Mouse (Mus musculus): ENCODE data around the gene Tmem121b. TPM values are rescaled to one million over a fixed set of nuclear protein-coding genes. Genes with fewer than 3 reads are reported as not detected.

The Tmem121b gene
- polyA plus RNA-seq, 1 experiment from 2014 or later = 0.07 TPM

DNA sequence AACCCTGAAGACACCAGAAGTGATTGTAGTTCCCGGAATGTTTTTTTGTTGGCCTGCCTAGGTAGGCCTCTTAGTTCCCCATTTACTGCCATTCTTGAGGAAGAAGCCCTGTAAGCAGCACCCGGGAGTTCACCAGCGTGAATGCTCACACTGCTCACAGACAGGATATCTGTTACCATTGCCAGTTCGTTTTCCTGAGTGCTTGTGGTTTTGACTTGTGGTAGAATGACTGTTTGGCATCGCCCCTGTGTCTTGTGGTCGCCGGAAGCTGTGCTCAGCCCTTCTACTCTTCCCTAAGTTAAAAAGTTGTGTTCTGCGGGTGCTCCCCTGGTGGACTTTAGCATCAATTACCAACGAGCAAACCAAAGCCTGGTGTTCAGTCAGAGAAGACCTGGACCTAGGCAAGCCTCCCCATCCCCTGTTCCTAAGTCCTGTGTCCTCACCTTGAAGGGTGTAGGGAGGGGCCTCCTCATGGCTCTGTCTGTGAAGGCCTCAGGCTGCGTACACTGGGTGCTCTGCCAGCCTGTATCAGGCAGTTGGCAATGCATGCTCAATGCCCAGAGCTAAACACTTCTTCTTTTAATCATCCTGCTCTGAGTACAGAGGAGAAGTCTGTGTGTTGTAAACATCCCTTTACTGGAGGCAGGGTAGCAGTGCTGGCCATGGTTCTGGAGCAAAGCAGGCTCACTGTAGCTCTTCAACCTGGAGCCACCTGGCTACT lies 26.8 kb downstream of the Tmem121b start:
- 38% methylated on average over 10 of the region's 10 CpGs for WGBS
- Histone ChIP-seq H3K9me3 (ENCODE audit: control insufficient read depth, low read length) (no peaks in the 10 kb centered on the region), H3K27me3 (replicated peaks; ENCODE audit: control insufficient read depth, insufficient read depth, low read length) (peaks cover 9% of the 10 kb centered on the region), H3K9ac (ENCODE audit: low read depth, low read length) (no peak overlapping the region), H3K27ac (ENCODE audit: low read depth, low read length) (peak overlapping the region; percentile 60; the same call in 1 of the 2 replicates), H3K36me3 (ENCODE audit: control insufficient read depth, insufficient read depth, low read length) (no peaks in the 10 kb centered on the region), H3K4me1 (replicated peaks; ENCODE audit: control insufficient read depth, insufficient read depth, low read length) (peaks cover 37% of the 10 kb centered on the region), H3K4me3 (ENCODE audit: low read depth, low read length) (no peak overlapping the region), H3K4me2 (peak overlapping the region; percentile 45)
- ATAC-seq (replicated peaks; ENCODE audit: low FRiP score) (no peak), DNase-seq (ENCODE audit: low spot score) (no peak)

DNA sequence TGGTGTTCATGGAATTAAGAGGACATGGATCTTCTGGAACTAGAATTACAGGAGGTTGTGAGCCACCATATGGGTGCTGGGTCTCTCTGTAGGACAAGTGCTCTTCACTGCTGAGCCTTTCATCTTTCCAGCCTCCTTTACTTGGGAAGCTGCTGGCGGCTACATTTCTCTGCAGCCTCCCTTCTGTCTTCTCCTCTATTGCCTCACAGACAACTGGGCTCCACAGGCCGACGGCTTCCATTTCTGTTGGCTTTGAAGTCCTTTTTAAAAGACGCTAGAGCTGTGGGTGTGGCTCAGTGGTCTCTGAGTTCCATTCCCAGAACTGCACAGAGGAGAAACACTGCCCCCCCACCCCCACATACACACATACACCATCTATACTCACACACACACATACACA lies 28.2 kb downstream of the Tmem121b start:
- no peak for DNase-seq (ENCODE audit: low spot score)
- H3K4me1 ChIP-seq (replicated peaks; ENCODE audit: control insufficient read depth, insufficient read depth, low read length) = peaks cover 32% of the 10 kb centered on the region
- no peaks in the 10 kb centered on the region for H3K36me3 ChIP-seq (ENCODE audit: control insufficient read depth, insufficient read depth, low read length)
- H3K9me3 ChIP-seq (ENCODE audit: control insufficient read depth, low read length) = no peaks in the 10 kb centered on the region
- H3K27ac ChIP-seq (ENCODE audit: low read depth, low read length) = peak overlapping the region; percentile 48; the same call in 1 of the 2 replicates
- no peak for ATAC-seq (replicated peaks; ENCODE audit: low FRiP score)
- H3K4me3 ChIP-seq (ENCODE audit: low read depth, low read length) = 0 out of 2 replicates have a peak overlapping the region, but pooled peaks have one; percentile 5
- peaks cover 14% of the 10 kb centered on the region for H3K27me3 ChIP-seq (replicated peaks; ENCODE audit: control insufficient read depth, insufficient read depth, low read length)
- no peak overlapping the region for H3K9ac ChIP-seq (ENCODE audit: low read depth, low read length)
- peak overlapping the region; percentile 42 for H3K4me2 ChIP-seq
- 30% methylated on average over 4 of the region's 4 CpGs for WGBS

DNA sequence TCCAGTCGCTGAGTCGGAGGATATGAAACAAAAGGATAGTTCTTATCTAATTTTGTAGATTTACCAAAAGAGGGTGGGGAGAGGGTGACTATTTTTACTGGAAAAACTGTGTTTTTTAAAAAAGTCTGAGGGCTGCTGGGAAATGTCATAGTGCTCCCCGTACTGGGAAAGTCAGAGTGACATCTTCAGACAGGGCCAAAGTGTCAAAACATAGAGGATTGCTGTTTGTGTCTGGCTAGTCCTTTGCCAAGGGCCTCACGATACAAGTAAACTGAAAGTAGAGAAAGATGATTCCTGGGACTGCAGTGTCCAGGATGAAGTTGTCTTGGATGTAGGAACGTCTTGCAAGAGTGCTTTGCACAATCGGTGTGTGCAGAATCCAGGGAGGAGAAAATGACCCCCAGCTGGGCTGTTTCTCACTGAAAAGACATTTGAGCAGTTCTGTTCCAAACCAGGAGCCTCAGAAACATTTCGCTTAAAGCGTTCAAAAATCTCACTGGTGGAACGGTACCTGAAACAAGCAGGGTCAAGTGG lies 29.1 kb downstream of the Tmem121b start:
- WGBS = 48% methylated on average over 9 of the region's 9 CpGs
- Histone ChIP-seq H3K27ac (ENCODE audit: low read depth, low read length) (0 out of 2 replicates have a peak overlapping the region, but pooled peaks have one; percentile 45), H3K9ac (ENCODE audit: low read depth, low read length) (peak overlapping the region; percentile 82), H3K27me3 (replicated peaks; ENCODE audit: control insufficient read depth, insufficient read depth, low read length) (peaks cover 14% of the 10 kb centered on the region), H3K4me1 (replicated peaks; ENCODE audit: control insufficient read depth, insufficient read depth, low read length) (peaks cover 25% of the 10 kb centered on the region), H3K36me3 (ENCODE audit: control insufficient read depth, insufficient read depth, low read length) (no peaks in the 10 kb centered on the region), H3K4me3 (ENCODE audit: low read depth, low read length) (peak overlapping the region; percentile 81), H3K4me2 (peak overlapping the region; percentile 97), H3K9me3 (ENCODE audit: control insufficient read depth, low read length) (no peaks in the 10 kb centered on the region)
- DNase-seq (ENCODE audit: low spot score) = no peak
- ATAC-seq (replicated peaks; ENCODE audit: low FRiP score) = no peak

DNA sequence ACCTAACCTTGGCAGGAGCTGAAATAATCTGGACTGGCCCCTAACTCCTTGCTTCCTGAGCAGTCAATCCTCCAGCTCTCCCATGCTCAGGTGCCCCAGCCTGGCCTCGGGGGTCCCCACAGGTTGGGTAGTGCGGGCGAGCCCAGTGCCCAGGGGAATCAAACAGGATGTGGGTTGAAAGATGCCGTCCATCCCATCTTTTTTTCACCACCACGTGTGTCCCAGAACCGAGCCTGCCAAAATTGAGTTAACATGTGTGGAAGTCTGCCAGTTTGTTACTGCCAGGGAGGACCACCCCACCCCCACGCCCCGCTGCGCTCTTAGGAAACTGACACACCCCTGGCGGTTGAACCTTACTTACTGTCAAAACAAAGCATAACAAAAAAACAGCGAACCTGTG lies 29.7 kb downstream of the Tmem121b start:
- WGBS = 5% methylated on average over 11 of the region's 11 CpGs
- H3K27me3 ChIP-seq (replicated peaks; ENCODE audit: control insufficient read depth, insufficient read depth, low read length) = peaks cover 14% of the 10 kb centered on the region
- no peak for ATAC-seq (replicated peaks; ENCODE audit: low FRiP score)
- DNase-seq (ENCODE audit: low spot score) = no peak
- H3K9ac ChIP-seq (ENCODE audit: low read depth, low read length) = peak overlapping the region; percentile 82
- peak overlapping the region; percentile 67; the same call in 1 of the 2 replicates for H3K27ac ChIP-seq (ENCODE audit: low read depth, low read length)
- H3K4me2 ChIP-seq = peak overlapping the region; percentile 97
- H3K9me3 ChIP-seq (ENCODE audit: control insufficient read depth, low read length) = no peaks in the 10 kb centered on the region
- peak overlapping the region; percentile 81 for H3K4me3 ChIP-seq (ENCODE audit: low read depth, low read length)
- H3K4me1 ChIP-seq (replicated peaks; ENCODE audit: control insufficient read depth, insufficient read depth, low read length) = peaks cover 25% of the 10 kb centered on the region
- H3K36me3 ChIP-seq (ENCODE audit: control insufficient read depth, insufficient read depth, low read length) = no peaks in the 10 kb centered on the region

DNA sequence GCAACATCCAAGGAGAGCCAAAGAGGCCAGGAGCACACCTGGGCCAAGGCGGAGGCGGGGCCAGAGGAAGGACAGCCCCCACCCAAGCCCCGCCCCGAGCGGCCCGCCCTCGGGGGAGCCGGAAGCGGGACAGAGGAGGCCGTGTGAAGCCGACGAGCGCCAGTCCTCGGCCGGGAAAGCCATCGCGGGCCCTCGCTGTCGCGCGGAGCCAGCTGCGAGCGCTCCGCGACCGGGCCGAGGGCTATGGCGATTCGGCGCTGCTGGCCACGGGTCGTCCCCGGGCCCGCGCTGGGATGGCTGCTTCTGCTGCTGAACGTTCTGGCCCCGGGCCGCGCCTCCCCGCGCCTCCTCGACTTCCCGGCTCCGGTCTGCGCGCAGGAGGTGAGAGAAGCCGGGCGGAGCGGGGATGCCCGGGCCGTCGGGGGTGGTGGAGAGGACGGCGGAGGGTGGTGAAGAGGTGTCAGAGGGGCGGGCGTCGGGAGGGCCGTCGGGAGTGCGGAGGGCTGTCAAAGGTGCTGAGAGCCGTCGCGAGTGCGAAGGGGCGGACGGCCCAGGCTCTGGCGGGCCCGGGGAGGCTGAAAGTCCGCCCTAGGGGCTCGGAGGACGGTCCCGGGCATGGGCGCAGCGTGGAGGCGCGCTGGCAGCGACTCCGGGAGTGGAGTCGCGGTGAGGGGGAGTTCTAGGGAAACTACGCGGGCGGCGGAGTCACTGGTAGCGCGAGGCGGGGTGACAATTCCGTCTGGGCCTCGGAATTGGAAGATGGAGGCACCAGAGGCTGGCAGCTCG lies 30.3 kb downstream of the Tmem121b start, which contains the start of gene Il17ra:
Gene Il17ra, plus strand, starts transcription at position 162 of the 786 bp plus-strand sequence.
- Histone ChIP-seq H3K27me3 (replicated peaks; ENCODE audit: control insufficient read depth, insufficient read depth, low read length) (peaks cover 14% of the 10 kb centered on the region), H3K36me3 (ENCODE audit: control insufficient read depth, insufficient read depth, low read length) (no peaks in the 10 kb centered on the region), H3K4me1 (replicated peaks; ENCODE audit: control insufficient read depth, insufficient read depth, low read length) (peaks cover 25% of the 10 kb centered on the region), H3K27ac (ENCODE audit: low read depth, low read length) (peak within 1 kb of the TSS; percentile 67), H3K4me2 (peak within 1 kb of the TSS; percentile 97), H3K4me3 (ENCODE audit: low read depth, low read length) (peak within 1 kb of the TSS; percentile 81), H3K9ac (ENCODE audit: low read depth, low read length) (peak within 1 kb of the TSS; percentile 82), H3K9me3 (ENCODE audit: control insufficient read depth, low read length) (no peaks in the 10 kb centered on the region)
- DNase-seq (ENCODE audit: low spot score) (peak; percentile 80), ATAC-seq (replicated peaks; ENCODE audit: low FRiP score) (peak; percentile 91)
- whole genome bisulfite sequencing = under 1% methylated on average over 90 of the region's 90 CpGs

DNA sequence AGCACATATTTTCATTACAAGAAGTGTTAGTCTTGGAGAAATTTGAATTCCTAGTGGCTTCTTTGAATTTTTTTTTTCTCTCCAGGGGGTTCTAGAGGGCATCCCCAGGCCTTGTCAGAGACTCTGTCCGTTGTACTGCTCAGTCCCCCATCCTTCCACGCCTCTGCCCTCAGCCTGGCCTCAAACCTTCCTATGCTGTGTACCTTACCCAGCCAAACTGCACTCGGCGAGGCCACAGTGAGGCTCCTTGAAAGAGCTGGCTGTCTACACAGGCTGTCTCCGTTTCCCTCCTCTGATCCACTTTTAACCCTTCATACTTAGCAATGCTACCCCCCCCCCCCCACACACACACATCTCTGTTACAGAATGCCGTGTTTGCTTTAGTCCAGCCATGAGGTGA lies 31.4 kb downstream of the Tmem121b start:
- H3K4me3 ChIP-seq (ENCODE audit: low read depth, low read length) = no peak overlapping the region
- 58% methylated on average over 6 of the region's 6 CpGs for WGBS
- ATAC-seq (replicated peaks; ENCODE audit: low FRiP score) (no peak), DNase-seq (ENCODE audit: low spot score) (no peak)
- H3K4me2 ChIP-seq = no peak overlapping the region
- peaks cover 14% of the 10 kb centered on the region for H3K27me3 ChIP-seq (replicated peaks; ENCODE audit: control insufficient read depth, insufficient read depth, low read length)
- H3K9ac ChIP-seq (ENCODE audit: low read depth, low read length) = no peak overlapping the region
- H3K9me3 ChIP-seq (ENCODE audit: control insufficient read depth, low read length) = no peaks in the 10 kb centered on the region
- no peaks in the 10 kb centered on the region for H3K36me3 ChIP-seq (ENCODE audit: control insufficient read depth, insufficient read depth, low read length)
- H3K27ac ChIP-seq (ENCODE audit: low read depth, low read length) = no peak overlapping the region
- peaks cover 25% of the 10 kb centered on the region for H3K4me1 ChIP-seq (replicated peaks; ENCODE audit: control insufficient read depth, insufficient read depth, low read length)

DNA sequence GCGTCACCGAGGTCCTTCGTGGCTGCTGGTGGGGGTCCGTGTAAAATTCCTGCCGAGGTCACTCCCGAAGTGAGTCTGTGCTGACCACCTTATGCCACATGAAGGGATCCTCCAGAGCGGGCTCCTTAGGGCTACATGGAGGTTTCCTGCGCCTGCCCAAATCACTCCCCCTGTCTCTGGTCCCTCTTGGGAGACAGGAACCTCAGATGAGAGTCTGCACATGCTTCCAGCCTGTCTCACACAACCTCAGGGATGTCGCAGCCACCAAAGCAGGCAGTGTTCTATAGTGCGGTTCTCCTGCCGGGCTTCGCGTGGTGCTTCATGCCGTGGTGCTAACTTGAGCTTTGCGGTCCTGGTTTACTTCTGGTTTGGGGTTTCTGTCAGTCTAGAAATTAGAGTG lies 32.4 kb downstream of the Tmem121b start:
- Histone ChIP-seq H3K9ac (ENCODE audit: low read depth, low read length) (no peak overlapping the region), H3K27me3 (replicated peaks; ENCODE audit: control insufficient read depth, insufficient read depth, low read length) (peaks cover 14% of the 10 kb centered on the region), H3K4me2 (no peak overlapping the region), H3K9me3 (ENCODE audit: control insufficient read depth, low read length) (no peaks in the 10 kb centered on the region), H3K4me1 (replicated peaks; ENCODE audit: control insufficient read depth, insufficient read depth, low read length) (peaks cover 18% of the 10 kb centered on the region), H3K27ac (ENCODE audit: low read depth, low read length) (no peak overlapping the region), H3K4me3 (ENCODE audit: low read depth, low read length) (no peak overlapping the region), H3K36me3 (ENCODE audit: control insufficient read depth, insufficient read depth, low read length) (no peaks in the 10 kb centered on the region)
- 57% methylated on average over 15 of the region's 15 CpGs for whole genome bisulfite sequencing
- ATAC-seq (replicated peaks; ENCODE audit: low FRiP score) (no peak), DNase-seq (ENCODE audit: low spot score) (no peak)

DNA sequence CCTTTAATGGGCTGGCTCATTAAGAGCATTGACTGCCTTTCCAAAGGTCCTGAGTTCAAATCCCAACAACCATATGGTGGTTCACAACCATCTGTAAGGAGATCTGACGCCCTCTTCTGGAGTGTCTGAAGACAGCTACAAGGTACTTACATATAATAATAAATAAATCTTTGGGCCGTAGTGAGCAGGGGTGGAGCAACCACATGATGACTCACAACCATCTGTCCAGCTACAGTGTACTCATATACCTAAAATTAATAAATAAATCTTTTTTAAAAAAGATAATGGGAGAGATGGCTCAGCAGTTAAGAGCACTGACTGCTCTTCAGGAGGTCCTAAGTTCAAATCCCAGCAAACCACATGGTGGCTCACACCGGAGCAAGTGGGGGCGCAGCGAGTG lies 35.9 kb downstream of the Tmem121b start:
- Histone ChIP-seq H3K9me3 (ENCODE audit: control insufficient read depth, low read length) (no peaks in the 10 kb centered on the region), H3K27ac (ENCODE audit: low read depth, low read length) (no peak overlapping the region), H3K9ac (ENCODE audit: low read depth, low read length) (no peak overlapping the region), H3K36me3 (ENCODE audit: control insufficient read depth, insufficient read depth, low read length) (no peaks in the 10 kb centered on the region), H3K4me2 (no peak overlapping the region), H3K4me1 (replicated peaks; ENCODE audit: control insufficient read depth, insufficient read depth, low read length) (0 out of 2 replicates have a peak, but pooled peaks cover 7% of the 10 kb centered on the region), H3K4me3 (ENCODE audit: low read depth, low read length) (no peak overlapping the region), H3K27me3 (replicated peaks; ENCODE audit: control insufficient read depth, insufficient read depth, low read length) (peaks cover 9% of the 10 kb centered on the region)
- DNase-seq (ENCODE audit: low spot score) (no peak), ATAC-seq (replicated peaks; ENCODE audit: low FRiP score) (no peak)
- 86% methylated on average over 5 of the region's 5 CpGs for WGBS

Measured in liver, embryonic 11.5 days (tissue).